Mouse (Mus musculus): ENCODE results near the gene Polr3h. TPM values are rescaled to one million over a fixed set of nuclear protein-coding genes. Genes with fewer than 3 reads are reported as not detected.
A peak's percentile ranks its signal among the peaks of the same experiment; 100 is the strongest.
"Not testable (repeated sequence)": the region's sequence is repeated elsewhere in the genome, so short reads cannot be mapped to it uniquely, and the experiment has no call there.

The Polr3h gene
- total RNA-seq (2014; rRNA removed) (46.5 and 49.5 TPM in 2 replicates), polyA plus RNA-seq (2015; fragmentation: Nextera tagmentation; extraction: Ambion mirVana) (77.0 and 80.3 TPM in 2 replicates)

- 1% methylated on average over 50 of the region's 54 CpGs for WGBS
- Histone ChIP-seq H3K4me1 (ENCODE audit: insufficient read depth, low read length) (peaks cover 11% of the 10 kb centered on the region), H3K27me3 (ENCODE audit: insufficient read depth, low read length) (no peaks in the 10 kb centered on the region), H3K4me3 (ENCODE audit: low read depth, low read length) (peak within 1 kb of the TSS; percentile 70), H3K4me2 (ENCODE audit: low read depth, low read length, poor library complexity, severe bottlenecking) (peak within 1 kb of the TSS; percentile 89), H3K27ac (ENCODE audit: low read depth, low read length) (peak within 1 kb of the TSS; percentile 80), H3K36me3 (ENCODE audit: insufficient read depth, low read length) (0 out of 2 replicates have a peak, but pooled peaks cover 4% of the 10 kb centered on the region), H3K9me3 (ENCODE audit: low read length) (no peaks in the 10 kb centered on the region), H3K9ac (replicated peaks; ENCODE audit: low read length, poor library complexity, severe bottlenecking) (peak within 1 kb of the TSS; percentile 72)
- TF ChIP-seq CTCF (IDR thresholded peaks at IDR 0.05), result no peak
- peak; percentile 98 for DNase-seq (ENCODE audit: low spot score)
- ATAC-seq (ENCODE audit: low FRiP score), result peak; percentile 95
These were observed at the start of gene Polr3h for GRCm38 (mm10) chr15:81925760-81926445. TSS of gene Polr3h (minus strand) at chr15:81926240.

- H3K36me3 ChIP-seq (ENCODE audit: insufficient read depth, low read length); H3K27me3 ChIP-seq (ENCODE audit: insufficient read depth, low read length); H3K4me3 ChIP-seq (ENCODE audit: low read depth, low read length); H3K4me1 ChIP-seq (ENCODE audit: insufficient read depth, low read length); H3K27ac ChIP-seq (ENCODE audit: low read depth, low read length); DNase-seq (ENCODE audit: low spot score); ATAC-seq (ENCODE audit: low FRiP score); H3K9me3 ChIP-seq (ENCODE audit: low read length); H3K9ac ChIP-seq (replicated peaks; ENCODE audit: low read length, poor library complexity, severe bottlenecking); H3K4me2 ChIP-seq (ENCODE audit: low read depth, low read length, poor library complexity, severe bottlenecking): not testable (repeated sequence)
- 91% methylated on average over 8 of the region's 8 CpGs for WGBS
These were observed 49.1 kb upstream of the Polr3h start for GRCm38 (mm10) chr15:81975156-81975555.

GRCm38 (mm10) chr15:81970498-81970897 lies 44.5 kb upstream of the Polr3h start:
- ATAC-seq (ENCODE audit: low FRiP score), result not testable (repeated sequence)

DNA sequence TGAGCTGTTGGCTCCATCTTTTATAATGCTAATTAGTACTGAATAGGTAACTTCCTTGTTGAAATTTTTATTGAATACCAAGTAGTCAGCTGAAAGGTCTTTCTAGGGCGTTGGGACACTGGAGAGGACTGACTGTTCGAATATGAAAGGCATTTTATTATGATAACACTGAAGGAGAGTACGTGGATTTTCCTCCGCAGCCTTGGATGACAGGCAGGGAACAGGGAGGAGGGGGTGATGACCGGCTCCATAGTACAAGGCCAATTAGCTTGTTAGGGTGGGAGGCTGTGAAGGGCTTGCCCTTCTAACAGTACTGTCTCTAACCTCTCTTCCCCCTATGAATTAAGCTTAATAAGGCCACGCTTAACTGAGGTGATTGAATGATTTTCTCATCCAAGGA lies 43.6 kb upstream of the Polr3h start:
- WGBS, result 62% methylated on average over 6 of the region's 6 CpGs

More at GRCm38 (mm10) chr15:81970498-81970897, 44.5 kb upstream of the Polr3h start:
- H3K9me3 ChIP-seq (ENCODE audit: low read length); H3K27me3 ChIP-seq (ENCODE audit: insufficient read depth, low read length); H3K36me3 ChIP-seq (ENCODE audit: insufficient read depth, low read length); H3K4me2 ChIP-seq (ENCODE audit: low read depth, low read length, poor library complexity, severe bottlenecking); DNase-seq (ENCODE audit: low spot score); H3K9ac ChIP-seq (replicated peaks; ENCODE audit: low read length, poor library complexity, severe bottlenecking); H3K27ac ChIP-seq (ENCODE audit: low read depth, low read length); H3K4me1 ChIP-seq (ENCODE audit: insufficient read depth, low read length); H3K4me3 ChIP-seq (ENCODE audit: low read depth, low read length): not testable (repeated sequence)
- 83% methylated on average over 4 of the region's 4 CpGs for WGBS

DNA sequence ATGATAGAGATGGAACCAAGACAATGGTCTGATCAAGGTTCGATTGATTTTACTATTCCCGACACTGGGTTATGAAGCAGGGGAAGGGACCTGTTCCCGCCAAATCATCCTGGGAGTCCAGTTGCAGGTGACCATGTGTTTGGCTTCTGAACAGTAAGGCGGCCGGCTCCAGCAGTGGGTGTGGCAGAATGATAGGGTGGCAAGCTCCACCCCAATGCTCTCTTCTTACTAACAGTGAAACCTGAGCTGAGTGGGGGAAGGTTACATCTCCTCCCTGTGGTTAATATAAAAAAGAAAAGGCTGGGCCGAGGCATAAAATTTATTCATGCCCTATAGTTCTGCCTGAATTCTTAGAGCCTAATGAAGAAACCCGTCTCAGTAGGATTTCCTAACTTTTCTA lies 43.1 kb upstream of the Polr3h start:
- Histone ChIP-seq H3K4me3 (ENCODE audit: low read depth, low read length) (no peak overlapping the region), H3K9me3 (ENCODE audit: low read length) (no peaks in the 10 kb centered on the region), H3K4me2 (ENCODE audit: low read depth, low read length, poor library complexity, severe bottlenecking) (no peak overlapping the region), H3K27me3 (ENCODE audit: insufficient read depth, low read length) (no peaks in the 10 kb centered on the region), H3K27ac (ENCODE audit: low read depth, low read length) (no peak overlapping the region), H3K9ac (replicated peaks; ENCODE audit: low read length, poor library complexity, severe bottlenecking) (no peak overlapping the region), H3K4me1 (ENCODE audit: insufficient read depth, low read length) (no peaks in the 10 kb centered on the region), H3K36me3 (ENCODE audit: insufficient read depth, low read length) (no peaks in the 10 kb centered on the region)
- ATAC-seq (ENCODE audit: low FRiP score) (no peak), DNase-seq (ENCODE audit: low spot score) (no peak)
- no peak for TF ChIP-seq CTCF (IDR thresholded peaks at IDR 0.05)
- WGBS, result 79% methylated on average over 7 of the region's 7 CpGs

More for the DNA sequence above, 43.6 kb upstream of the Polr3h start:
- not testable (repeated sequence) for H3K27ac ChIP-seq (ENCODE audit: low read depth, low read length); H3K4me3 ChIP-seq (ENCODE audit: low read depth, low read length); H3K9ac ChIP-seq (replicated peaks; ENCODE audit: low read length, poor library complexity, severe bottlenecking); H3K4me2 ChIP-seq (ENCODE audit: low read depth, low read length, poor library complexity, severe bottlenecking); H3K36me3 ChIP-seq (ENCODE audit: insufficient read depth, low read length); DNase-seq (ENCODE audit: low spot score); ATAC-seq (ENCODE audit: low FRiP score); H3K4me1 ChIP-seq (ENCODE audit: insufficient read depth, low read length); H3K9me3 ChIP-seq (ENCODE audit: low read length); H3K27me3 ChIP-seq (ENCODE audit: insufficient read depth, low read length)

- Histone ChIP-seq H3K9me3 (ENCODE audit: low read length) (no peaks in the 10 kb centered on the region), H3K4me1 (ENCODE audit: insufficient read depth, low read length) (no peaks in the 10 kb centered on the region), H3K9ac (replicated peaks; ENCODE audit: low read length, poor library complexity, severe bottlenecking) (no peak overlapping the region), H3K27ac (ENCODE audit: low read depth, low read length) (no peak overlapping the region), H3K36me3 (ENCODE audit: insufficient read depth, low read length) (no peaks in the 10 kb centered on the region), H3K27me3 (ENCODE audit: insufficient read depth, low read length) (no peaks in the 10 kb centered on the region), H3K4me3 (ENCODE audit: low read depth, low read length) (no peak overlapping the region), H3K4me2 (ENCODE audit: low read depth, low read length, poor library complexity, severe bottlenecking) (no peak overlapping the region)
- 71% methylated on average over 2 of the region's 2 CpGs for WGBS
- ATAC-seq (ENCODE audit: low FRiP score) (no peak), DNase-seq (ENCODE audit: low spot score) (no peak)
- TF ChIP-seq CTCF (IDR thresholded peaks at IDR 0.05), result no peak
These were observed 42.4 kb upstream of the Polr3h start for GRCm38 (mm10) chr15:81968447-81968846.
